Mouse (Mus musculus) retina, postnatal 7 days (tissue): ENCODE results near the gene Kpna3.
"Not testable (repeated sequence)": the region's sequence is repeated elsewhere in the genome, so short reads cannot be mapped to it uniquely, and the experiment has no call there.

Experiments used
- DNase-seq: peaks from one replicate; pipeline ENCODE4 v3.0.0-alpha.2; 2012; ENCODE audit warnings: low read depth, low spot score

Kpna3 gene

DNA sequence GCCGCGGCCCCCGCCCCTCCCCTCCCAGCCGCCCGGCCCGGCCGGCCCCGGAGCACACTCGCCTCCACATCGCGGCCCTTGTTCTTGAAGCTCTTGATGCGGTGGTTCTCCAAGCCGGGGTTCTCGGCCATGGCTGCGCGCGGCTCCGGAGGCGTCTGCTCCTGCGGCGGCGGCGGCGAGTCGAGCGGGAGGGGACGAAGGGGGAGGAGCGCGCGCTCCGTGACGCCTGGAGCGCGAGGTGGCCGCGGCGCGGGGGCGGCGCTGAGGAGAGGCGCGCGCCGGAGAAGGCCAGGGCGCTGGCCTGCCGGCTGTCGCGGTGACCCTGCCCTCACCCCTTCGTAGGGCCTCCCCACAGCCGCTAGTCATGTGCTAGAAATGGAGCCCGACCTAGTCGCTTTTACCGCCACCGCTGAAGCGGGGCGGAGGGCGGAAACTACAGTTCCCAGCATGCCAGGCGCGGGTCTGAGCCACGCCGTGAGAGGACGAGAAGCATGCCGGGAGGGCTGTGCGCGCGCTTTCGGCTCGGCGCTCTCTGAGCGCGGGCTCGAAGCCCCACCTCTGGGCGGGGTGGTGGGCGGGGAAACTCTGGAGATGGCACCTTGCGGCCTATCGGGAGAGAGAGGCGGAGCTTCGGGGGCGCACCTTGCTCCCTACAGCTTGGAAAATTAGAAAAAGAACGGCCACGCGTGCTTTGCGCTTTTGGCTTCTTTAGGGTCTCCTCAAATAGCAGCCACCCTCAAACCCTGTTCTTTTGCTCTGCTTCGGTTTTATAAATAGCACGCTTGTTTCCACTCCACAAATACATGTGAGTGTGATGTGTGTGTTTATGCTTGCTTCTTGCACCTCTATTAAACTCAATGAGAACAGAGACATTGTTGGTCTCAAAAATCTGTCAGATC lies at the start of gene Kpna3:
Gene Kpna3 (minus strand): TSS at position 214 of the 899 bp plus-strand sequence.
- DNase-seq: peak; percentile 97

DNA sequence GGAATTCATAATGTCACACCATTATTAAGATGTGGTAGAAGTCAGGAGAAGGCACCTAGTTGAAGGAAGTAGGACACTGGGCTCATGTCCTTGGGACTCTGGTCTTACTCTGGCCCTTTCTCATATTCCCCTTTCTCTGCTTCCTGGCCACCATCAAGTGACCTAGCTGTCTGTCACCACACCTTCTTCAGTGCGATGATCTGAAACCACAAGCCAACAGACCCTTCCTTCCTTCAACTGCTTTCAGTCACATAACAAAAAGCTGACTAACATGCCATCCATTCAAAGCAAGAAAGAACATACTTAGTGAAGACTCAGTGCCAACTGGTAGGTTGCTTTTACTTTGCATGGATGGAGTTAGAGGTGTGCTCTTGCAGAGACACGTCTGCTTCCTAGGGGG lies 20.7 kb upstream of the Kpna3 start:
- no peak for DNase-seq

- DNase-seq: no peak
Measured at GRCm38 (mm10) chr14:61457468-61457867, 17.8 kb upstream of the Kpna3 start.

- no peak for DNase-seq
Measured at GRCm38 (mm10) chr14:61455571-61455970, 15.9 kb upstream of the Kpna3 start.

DNA sequence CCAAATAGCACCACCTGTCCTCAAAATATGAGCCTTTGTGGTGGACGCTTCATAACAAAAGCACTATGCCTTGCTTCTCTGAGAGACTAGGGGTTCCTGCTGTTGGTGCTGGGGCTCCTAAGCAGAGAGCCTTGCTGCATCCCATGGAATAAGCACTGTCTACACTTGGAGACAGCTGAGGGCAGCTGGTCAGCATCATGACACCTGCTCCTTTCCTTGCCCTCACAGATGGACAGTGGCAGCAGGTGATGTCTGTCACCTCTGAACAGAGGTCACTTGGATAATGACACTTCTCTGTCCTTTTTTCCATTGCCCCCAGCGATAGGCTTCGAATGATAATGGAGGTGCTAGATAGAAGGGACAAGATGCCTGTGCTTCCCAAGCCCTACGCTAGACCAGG lies 13.4 kb upstream of the Kpna3 start:
- no peak for DNase-seq

GRCm38 (mm10) chr14:61452481-61452880 lies 12.8 kb upstream of the Kpna3 start:
- DNase-seq: no peak

DNA sequence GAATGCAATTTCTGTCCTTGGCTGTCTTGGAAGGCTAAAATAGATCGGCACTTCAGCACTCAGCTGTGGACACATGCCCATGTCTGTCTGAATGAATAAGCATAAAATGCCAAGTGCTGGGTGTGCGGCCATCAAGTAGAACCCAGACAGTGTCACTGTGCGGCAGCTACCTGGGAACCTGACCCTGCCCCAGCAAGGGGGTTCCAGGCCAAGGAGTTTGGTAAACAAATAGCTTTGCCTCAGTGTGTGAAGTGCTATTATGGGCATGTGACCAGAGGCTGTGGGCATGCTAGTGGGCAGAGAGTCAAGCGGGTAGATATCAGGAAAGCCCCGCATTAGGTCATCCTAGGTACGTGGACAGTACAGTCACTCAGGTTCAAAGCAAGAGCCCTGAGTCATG lies 8.1 kb upstream of the Kpna3 start:
- no peak for DNase-seq

DNA sequence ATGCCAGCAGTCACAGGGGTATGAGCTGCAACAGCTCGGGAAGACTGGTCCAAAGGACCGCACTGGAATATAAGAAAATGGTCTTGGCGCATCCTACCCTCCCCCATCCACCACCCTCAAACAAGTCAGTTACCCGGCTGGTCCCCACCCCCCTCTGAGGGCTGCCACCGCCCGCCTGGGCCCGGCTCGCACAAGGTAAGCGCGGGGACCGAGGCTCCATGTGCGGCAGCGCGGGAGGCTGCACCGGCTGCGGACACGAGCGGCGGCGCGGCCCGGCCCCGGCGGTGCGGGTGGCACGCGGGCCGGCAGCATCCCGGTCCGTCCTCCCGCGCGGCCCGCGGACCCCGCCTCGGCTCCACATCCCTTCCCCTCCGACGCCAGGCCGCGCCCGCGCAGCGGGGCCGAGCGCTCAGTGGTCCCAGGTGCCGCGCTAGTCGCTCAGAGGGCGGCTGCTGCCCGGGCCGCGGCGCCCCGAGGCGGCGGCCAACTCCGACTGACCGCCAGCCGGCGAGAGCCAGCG lies 473 bp downstream of the Kpna3 start:
- DNase-seq: no peak

- DNase-seq: no peak
Measured at GRCm38 (mm10) chr14:61438171-61438945, 1.3 kb downstream of the Kpna3 start.

- DNase-seq: no peak
Measured at GRCm38 (mm10) chr14:61436866-61437265, 2.8 kb downstream of the Kpna3 start.

- no peak for DNase-seq
Measured at GRCm38 (mm10) chr14:61428126-61428787, 11.4 kb downstream of the Kpna3 start.

- not testable (repeated sequence) for DNase-seq
Measured at GRCm38 (mm10) chr14:61427095-61427494, 12.6 kb downstream of the Kpna3 start.

GRCm38 (mm10) chr14:61425080-61425665 lies 14.5 kb downstream of the Kpna3 start:
- no peak for DNase-seq

DNA sequence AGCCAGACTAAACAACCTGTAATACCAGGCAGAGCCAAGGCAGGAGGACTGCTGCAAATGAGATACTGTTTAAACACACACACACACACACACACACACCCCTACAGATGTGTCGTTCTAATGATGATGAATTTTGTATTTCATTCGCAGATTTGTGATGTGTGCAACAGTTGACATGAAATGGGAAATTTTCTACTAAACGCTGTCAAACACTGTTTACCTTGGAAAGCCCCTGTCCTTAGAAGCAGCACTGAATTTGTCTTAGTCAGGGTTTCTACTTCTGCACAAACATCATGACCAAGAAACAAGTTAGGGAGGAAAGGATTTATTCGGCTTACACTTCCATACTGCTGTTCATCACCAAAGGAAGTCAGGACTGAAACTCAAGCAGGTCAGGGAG lies 24.0 kb downstream of the Kpna3 start:
- DNase-seq: no peak

- DNase-seq: no peak
Measured at GRCm38 (mm10) chr14:61415311-61415710, 24.4 kb downstream of the Kpna3 start.

- no peak for DNase-seq
Measured at GRCm38 (mm10) chr14:61414808-61415207, 24.9 kb downstream of the Kpna3 start.

DNA sequence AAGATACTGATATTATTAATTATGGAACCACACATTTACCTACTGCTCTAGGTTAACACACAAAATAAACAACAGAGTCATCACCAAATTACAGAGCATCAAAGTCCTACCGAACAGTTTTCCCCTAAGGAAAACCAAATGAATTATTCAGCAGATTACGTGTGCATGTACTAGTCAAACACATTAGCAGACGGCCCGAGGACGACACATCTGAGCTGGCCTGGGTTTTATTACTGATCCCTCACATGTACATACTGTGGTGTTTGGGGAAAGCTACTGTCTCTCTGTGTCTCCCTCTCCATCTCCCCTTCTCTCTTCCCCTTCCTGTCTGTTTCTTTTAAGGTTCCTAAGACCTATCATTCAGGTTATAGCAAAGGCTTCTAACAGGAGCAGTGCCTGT lies 25.5 kb downstream of the Kpna3 start:
- no peak for DNase-seq

- no peak for DNase-seq
Measured at GRCm38 (mm10) chr14:61413686-61414085, 26.0 kb downstream of the Kpna3 start.

GRCm38 (mm10) chr14:61410020-61410419 lies 29.7 kb downstream of the Kpna3 start:
- no peak for DNase-seq

DNA sequence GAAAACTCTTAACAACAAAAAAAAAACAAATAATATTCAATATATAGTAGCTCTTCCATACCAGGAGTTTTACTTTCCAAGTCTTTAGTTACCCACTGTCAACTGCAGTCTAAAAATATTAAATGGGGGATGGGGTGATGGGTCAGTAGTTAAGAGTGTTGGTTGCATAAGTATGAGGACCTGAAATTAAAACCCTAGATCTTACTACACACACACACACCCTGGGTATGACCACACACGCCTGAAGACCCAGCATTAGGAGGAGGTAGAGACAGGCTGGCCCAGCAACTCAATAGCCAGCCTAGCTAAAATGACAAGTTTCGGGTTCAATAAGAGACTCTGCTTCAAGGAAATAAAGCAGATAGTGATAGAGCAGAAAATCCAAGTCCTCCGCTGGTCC lies 32.6 kb downstream of the Kpna3 start:
- DNase-seq: no peak

GRCm38 (mm10) chr14:61405761-61406160 lies 33.9 kb downstream of the Kpna3 start:
- DNase-seq: no peak

DNA sequence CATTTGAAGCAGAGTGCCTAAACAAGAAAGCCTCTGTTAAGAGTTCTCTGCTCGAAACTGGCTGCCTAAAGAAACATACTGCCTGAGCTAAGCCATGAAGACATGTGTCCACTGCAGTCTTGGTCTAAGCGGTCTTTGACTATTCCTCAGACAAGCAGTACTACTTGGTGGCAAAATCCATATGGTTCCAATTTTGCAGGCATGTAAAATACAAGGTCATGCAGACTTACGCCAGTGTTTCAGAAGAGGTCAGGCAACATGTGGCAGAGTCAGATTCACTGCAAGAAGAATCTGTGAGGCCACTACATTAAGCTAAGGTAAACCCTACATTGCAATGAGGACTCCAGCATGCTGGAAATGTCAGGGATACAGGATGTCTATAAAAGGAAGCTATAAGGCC lies 34.7 kb downstream of the Kpna3 start:
- no peak for DNase-seq
